Mouse (Mus musculus) urinary bladder, postnatal 36 days (tissue): Measurements from ENCODE around the gene Dnajc13.

Experiments used
- DNase-seq, 2 experiments: peaks; one replicate each; pipeline ENCODE4 v3.0.0; 2022; ENCODE audit warnings: low spot score in 2 of 2, mixed read lengths in 1 of 2

Dnajc13 gene

DNA sequence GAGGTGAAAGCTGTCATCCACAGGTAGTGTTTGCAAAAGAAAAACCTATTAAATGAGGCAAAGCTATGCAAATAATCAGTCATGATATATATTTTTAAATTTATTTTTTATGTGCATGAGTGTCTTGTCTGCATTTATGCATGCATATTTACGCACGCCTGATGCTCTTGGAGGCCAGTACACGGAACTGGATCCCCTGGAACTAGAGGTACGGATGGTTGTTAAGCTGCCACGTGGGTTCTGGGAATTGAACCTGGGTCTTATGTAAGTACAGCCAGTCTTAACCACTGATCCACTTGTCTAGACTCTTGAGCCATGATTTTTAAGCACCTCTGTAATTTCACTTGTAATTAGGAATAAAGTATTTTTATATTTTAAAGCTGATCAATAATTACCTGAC, 79.5 kb downstream of the Dnajc13 start:
- DNase-seq = no peak

DNA sequence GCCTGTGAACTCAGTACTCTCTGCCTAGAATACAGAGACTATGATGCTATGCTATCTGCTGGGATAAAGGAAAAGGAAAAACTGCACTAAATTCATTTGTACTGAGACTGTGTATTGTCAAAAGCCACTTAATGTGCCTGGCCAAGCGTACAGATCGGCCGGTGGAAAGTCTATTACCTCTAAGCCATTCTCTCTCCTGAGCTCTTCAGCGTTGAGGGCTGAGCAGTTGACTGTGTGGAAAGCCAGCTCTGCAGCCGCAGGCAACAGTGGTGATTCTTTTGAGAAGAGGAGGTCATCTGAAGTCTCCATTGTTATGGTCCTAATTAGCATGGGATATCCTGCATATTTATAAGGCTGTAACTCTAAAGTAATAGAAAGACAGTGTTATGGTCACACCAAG, 80.4 kb downstream of the Dnajc13 start:
- no peak for DNase-seq

DNA sequence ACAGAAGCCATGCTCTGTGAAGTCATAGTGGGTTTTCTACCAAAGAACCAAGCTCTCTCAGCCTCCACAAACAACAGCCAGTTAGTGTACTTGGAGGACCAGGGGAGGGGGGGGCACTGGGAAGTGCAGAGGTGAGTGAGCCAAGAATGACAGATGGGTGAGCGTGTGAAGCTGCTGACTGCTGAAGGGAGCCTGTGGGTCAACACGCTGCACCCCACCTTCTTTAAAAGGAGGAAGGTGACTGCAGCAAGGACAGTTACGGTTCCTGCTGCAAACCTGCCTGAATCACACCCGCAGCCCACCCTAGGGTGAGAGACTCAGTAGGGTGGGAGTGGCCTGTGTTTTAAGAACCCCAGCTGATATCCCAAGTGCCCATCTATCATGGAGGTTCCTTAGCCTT, 81.1 kb downstream of the Dnajc13 start:
- DNase-seq = no peak

DNA sequence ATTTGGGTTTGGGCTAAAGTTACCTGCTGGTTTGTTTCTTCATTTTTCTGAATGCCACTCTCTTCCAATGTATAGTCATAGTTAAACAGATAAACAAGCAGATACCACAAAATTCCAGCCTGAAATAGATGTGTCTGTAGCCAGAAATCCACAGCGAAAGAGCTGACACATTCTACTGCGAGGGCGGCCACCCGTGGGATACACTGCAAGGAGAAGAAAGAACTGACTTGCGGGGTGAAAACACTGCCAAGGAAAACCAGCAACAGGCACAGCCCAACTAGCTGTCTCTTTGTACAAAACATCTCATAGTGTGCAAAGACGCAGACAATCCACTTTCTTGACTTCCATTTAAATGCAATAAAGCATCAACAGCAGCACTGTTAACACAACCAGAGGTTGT, 82.7 kb downstream of the Dnajc13 start:
- no peak for DNase-seq

DNA sequence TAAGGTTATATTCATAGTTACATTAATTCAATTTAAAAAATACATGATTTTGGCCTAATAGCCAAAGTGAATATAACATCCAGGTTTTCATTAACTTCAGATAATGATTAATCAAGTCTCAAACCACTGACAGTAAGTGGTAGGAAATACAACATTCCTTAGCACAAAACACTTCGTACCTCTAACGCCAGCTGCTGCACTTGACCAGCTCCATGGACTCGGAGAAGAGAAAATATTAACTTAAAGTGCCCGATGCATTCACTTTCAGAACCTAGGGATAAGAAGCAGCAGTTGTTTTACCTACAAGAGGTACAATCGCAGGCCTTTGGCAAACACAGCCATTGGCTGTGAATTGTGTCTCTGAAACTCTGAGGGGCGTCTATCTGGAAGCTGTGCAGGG, 90.4 kb downstream of the Dnajc13 start:
- no peak for DNase-seq

DNA sequence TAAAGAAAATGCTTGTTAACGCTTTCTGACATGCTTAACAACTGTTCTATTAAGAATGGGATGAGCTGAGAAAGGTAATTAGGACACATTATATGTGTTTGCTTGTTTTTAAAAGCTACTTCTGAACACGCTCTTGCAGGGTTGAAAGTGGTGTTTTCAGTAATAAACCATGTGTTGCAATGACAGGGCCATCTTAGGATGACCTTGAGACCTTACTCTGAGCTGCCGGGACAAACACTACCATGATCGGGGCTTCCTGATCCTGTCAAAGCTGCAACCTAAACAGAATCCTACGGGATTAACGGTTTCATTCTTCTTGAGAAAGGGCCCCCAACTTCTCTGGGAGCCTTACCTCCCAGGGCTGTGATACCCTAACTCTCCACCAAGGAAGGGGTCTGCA, 91.1 kb downstream of the Dnajc13 start:
- no peak for DNase-seq

DNA sequence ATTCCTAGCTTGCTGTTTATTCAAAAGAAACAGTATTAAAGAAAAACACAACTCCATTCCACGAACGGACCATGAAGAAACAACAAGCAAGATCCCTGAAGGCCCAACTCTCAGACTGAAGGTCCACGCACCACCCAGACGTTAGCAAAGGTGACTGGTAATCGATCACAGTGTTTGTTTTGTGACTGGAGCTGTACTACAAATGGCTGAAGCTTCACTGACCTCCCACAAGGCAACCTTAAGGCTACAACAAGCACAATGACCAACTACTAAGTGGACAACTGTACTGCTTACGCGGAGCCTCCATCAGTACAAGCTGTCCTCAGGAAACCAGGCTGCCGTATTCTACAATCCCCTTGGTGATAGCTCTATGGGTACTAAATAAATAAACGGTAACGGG, 92.7 kb downstream of the Dnajc13 start:
- no peak for DNase-seq

DNA sequence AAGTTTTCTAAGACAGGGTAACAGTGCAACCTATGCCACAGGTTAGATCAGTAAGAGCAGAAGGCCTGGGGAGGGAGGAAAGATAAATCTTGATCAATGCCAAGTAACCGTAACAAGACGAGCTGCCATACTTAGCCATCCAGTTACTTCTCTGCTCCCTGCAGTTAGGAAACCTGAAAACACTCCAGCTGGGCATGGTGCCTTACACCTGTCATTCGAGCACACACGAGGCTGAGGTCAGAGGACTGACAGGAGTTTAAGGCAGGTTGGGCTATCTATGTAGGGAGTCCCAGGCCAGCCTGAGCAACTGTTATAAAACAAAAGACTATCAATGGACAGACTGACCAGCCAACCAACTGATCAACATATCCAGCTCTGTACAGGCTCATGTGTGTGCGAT, 96.8 kb downstream of the Dnajc13 start:
- no peak for DNase-seq

DNA sequence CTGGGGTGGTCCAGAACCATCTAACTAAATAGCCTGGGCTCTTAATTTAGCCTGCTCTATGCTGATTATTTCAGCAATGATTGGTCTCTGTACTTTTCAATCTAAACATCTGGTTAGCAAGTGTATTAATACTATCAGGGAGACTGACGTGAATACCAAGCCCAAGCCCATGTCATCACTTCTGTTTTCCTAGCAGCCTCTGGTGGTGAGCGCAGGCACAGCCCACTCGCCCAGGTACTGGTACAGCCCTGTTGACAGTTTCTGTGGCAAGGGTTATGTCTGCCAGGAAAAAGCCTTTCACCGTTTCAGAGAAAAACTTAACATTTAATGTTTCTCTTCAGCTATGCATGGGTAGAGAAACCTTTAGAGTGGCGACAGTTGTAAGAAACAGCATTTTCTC, 98.5 kb downstream of the Dnajc13 start:
- no peak for DNase-seq

DNA sequence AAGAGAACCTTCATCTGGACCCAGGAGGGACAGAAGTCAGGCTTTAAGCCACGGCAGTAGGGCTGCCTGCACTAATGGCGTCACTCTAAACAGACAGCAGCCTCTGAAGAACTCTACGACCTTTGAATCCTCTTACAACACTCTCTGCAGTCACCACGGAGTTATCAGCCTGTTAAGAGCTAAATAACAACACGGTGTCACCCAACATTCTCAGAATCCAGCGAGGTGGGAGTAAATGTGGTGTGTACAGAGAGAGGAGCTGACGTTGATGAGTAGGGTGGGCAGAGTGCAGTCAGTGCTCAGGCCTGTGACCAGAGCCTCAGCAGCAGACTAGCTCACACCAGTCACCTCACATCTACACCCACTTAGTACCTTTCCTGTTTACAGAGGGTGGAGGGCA, 101.6 kb downstream of the Dnajc13 start:
- no peak for DNase-seq

DNA sequence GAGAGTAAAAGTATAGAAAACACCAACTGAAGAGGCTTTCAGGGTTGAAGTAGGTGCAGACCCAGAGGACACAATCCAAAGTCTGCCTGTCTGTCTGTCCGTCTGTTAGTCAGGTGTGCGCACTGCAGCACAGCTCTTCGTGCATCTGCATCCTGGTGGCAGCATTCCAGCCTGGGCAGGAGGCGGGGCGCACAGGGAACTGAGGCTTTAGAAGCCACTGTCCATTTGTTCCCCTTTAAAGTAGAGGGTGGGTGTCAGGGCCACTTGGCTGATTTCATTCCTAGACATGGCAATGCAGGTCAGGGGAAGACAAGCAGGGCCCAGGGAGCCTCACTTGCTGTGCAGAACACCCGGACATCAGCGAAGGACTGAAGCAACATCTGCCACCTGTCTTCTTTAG, 105.4 kb downstream of the Dnajc13 start:
- DNase-seq = no peak

DNA sequence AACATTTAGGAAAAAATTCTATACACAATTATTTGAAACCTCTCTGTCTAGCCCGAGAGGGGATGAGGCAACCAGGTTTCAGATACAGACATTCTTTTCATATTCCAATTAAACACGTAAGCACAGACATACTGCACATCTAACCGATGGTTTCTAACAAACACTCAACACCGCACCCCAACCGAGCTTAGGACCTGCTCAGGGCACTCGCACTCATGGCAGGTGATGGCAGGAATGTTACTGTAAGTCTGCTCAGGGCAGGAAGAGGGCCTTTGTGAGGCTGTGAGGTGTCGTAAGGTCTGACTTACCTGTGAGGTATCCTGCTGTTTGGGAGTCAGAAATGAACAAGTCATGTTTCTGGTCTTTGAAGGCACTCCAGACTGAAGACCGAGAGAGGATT, 106.2 kb downstream of the Dnajc13 start:
- DNase-seq = no peak

DNA sequence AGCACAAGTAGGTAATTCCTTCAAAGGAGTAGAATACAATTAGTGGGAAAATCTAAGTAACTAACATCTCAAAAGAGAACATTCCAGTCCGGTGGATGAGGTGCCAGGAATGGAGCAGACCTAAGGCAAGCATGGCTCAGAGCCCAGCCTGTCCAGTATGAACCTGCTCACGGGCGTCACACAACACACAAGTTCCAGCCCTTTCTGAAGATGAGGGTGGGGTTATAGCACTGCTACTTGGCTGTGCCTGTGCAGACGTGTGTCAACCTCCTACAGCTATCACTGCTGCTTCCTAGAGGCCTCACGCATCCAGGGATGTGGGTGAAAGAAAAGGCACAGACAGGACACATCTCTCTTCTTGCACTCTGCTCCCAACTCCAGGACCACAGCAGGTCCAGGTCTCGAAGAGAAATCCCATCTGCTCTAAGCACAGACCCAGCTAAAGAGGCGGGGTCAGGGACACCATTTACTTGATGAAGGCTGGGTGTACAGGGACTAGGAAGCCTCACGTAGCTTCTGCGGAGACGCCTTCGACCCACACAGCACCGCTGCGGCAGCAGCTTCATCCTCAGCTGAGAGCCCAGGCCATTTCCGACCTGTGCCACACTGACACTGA, 107.5 kb downstream of the Dnajc13 start:
- DNase-seq = no peak

DNA sequence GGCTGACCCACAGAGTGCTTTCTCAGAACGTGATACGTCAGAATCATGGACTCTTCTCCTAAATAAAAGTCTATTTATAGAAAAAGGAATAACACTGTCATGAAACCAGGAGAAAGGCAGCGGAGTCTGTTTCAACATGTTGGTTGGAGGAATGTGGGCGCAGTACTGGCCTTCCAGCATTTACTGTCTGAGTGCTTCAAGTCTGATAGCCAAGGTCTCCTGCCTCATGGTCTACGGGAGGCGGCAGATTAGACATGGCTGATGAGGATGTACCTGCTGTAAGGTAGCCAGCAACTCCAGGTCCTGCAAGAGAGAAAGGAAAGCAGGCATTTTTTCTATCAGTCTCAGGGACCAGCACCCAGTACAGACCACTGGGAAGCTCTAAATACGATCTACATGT, 110.6 kb downstream of the Dnajc13 start:
- no peak for DNase-seq

DNA sequence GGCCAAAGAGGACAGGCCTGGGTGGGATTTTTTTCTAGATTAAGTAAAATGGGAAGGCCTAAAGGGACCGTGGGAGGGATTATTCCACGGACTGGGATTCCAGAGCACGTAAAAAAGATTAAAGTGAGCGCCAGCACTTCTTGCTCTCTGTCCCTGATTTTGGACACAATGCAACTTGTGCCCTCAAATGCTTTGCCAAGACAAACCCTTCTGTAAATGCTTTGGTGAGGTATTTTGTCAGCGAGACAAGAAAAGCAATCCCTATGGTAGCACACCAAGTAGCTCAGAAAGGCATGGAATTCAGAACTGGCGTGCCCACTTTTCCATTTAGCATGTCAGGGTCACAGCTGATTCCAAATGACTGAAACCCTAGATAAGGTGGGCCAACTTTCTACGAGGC, 113.8 kb downstream of the Dnajc13 start:
- DNase-seq = no peak

DNA sequence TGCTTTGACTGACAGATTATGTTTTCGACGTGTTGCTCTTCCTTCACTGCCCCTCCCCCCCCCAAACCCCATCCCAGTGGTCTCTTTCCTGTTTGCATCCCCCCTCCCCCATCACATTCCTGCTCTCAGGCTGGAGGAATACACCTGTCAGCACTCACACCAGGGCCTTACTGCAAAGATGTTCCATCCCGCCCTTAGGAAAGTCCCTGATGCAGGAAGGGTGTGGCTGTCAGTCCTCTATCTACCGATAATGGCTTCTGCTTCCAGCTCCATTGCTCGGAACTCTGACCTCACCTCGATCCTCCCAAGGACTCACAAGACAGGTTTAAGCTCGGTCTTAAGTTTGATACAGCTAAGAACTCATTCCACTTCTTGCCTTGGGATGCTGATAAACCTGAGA, 116.0 kb downstream of the Dnajc13 start:
- no peak for DNase-seq

DNA sequence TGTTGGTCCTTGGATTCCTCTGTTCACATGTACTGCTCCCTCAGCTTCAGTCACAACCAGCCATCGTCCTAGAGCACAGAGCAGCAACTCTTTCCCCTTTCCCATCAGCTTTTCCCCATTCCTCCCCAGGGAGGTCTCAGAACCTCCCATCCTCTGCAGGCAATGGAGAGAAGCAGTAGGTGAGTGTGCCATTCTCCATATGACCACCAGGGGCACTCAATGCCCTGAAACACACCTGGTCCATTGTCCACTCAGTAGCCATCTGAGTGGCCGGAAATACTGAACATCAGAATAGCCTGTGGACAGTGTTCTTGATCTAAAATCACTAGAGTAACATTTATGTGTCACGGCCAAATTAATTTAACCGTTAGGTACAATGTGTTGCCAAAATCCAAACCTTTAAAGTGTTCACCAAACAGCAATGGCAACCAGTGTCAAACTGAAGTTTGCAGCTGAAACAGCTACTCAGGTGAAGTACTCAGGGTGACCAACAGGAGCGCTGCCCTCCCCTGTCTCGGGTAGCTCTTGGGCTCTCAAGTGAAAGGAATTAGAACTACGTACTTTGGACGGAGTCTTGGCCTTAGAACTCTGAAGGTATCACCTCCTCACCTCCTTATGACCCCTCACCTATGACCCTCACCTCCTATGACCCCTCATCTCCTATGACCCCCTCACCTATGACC, 118.3 kb downstream of the Dnajc13 start:
- no peak for DNase-seq

DNA sequence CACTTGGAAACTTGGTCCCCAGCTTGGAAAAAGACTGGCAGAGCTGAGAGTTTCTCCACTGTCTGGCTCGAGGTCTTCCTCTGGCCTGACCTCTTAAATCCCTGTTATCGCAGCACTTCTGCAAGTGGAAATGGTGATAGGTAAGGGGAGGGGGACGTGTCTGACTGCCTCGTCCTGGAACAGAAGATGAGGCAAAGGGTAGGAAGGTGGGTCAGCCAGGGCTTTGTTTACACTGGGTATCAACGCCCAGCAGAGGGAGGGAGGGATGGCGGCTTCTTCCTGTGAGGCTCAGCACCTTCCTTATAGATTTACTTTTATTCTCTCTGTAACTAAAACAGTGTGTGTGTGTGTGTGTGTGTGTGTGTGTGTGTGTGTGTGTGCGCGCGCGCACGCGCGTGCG, 119.9 kb downstream of the Dnajc13 start:
- DNase-seq = no peak

DNA sequence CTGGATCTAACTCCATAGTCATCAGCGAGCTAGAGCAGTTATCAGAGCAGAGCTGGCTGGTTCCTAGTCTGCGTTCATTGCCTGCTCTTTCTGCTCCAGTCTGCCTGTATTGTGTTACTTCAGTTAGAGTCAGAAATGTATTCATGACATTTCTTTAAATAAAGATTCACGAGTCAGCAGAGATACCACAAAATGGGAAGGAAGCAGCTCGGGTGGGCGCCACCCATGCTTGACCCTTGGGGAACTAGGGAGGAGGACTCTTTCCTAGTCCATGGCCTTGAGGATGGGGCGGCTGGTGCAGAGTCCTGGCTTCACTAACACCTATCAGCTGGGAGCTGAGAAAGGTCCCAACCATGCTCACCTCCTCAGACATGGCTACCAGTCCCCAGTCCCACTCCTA, 122.4 kb downstream of the Dnajc13 start:
- DNase-seq = no peak

DNA sequence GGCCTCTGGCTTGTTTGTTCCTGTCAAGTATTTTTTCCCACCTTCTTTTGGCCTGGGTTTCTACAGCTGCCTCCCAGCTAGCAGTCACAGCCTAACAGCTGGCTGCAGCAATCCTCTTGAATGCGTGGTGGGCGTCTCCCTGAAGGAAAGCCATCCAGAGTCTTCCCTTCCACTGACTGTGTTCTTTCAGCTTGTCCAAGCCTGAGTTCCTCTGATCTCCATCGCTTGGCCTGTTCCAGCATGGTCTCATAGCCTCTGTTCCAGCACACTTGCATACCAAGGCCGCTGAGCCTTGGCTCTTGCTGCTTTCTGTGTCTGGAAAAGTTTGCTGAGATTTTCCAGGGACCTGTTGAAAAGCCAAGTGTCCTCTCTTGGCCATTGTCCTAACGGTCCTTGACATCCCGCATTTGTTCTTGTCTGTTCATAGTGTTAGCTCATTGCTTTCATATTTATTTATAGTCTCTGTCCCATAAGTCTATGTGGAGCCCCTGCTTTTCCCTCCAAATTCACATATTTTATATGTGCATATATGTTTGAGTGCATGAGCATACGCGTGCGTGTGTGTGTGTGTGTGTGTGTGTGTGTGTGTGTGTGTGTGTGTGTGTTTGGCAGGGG, 132.5 kb downstream of the Dnajc13 start:
- no peak for DNase-seq

DNA sequence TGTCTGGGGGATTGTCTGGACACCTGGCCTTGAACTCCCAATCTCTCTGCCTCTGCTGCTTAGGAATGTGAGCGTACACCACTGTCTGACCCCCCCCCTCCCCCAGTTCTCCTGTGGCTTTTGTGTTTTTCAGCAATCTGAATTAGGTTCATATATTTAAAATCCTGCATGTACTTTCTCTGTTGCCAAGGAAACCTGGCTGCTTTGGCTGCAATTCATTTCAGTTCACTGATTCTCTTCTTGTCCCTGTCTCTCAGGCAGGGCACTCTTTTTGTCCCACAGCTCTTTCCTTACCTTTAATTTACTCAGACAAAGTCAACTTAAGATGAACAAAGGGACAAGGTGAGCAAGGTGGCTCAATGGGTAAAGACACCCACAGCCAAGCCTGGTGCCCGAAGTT, 134.6 kb downstream of the Dnajc13 start:
- DNase-seq = no peak

DNA sequence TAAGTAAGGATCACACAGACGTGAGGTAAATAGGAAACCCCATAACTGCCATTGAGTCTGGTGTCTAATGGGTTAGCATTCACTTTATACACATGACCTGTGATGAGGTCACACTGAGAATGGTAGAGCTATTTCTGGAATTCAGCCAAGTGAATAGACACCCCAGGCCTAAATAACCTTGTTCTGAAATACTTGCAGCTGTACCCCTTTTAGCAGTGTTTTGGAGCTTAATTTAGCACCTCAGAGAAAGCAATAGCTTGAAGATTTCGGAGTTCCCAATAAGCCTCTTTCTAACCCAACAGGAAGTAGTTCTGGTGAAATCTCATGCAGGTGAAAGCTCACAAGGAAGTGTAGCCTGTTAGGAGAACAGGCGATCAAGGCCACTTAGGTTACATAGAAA, 135.9 kb downstream of the Dnajc13 start, which contains the start of gene Ackr4:
Gene Ackr4, minus strand, starts transcription at position 101 of the 400 bp plus-strand sequence.
- DNase-seq = no peak

DNA sequence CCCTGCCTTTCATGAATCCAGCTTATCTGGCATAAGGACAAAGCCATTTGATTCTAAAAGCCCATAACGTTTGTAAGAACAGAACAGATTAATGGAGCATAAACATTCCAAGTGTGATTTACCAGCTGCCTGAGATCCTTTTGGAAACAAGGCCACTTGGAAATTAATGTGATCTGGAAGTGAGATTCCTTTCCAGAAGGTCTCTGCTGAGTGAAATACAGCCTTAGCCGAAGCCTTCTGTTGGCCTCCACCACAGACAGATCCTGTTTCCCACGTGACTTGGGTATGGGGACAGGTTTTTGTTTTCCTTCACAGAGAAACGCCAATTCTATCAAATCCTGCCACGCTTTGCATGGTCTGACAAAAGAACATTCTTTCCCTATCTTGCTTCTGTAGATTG, 139.1 kb downstream of the Dnajc13 start:
- no peak for DNase-seq
